Mouse (Mus musculus): ENCODE data around the gene Gm10382. TPM values are rescaled to one million over a fixed set of nuclear protein-coding genes. Genes with fewer than 3 reads are reported as not detected.

Gene Gm10382
- 0.28 and 0.29 TPM in 2 replicates for polyA plus RNA-seq (2012; rRNA removed)

DNA sequence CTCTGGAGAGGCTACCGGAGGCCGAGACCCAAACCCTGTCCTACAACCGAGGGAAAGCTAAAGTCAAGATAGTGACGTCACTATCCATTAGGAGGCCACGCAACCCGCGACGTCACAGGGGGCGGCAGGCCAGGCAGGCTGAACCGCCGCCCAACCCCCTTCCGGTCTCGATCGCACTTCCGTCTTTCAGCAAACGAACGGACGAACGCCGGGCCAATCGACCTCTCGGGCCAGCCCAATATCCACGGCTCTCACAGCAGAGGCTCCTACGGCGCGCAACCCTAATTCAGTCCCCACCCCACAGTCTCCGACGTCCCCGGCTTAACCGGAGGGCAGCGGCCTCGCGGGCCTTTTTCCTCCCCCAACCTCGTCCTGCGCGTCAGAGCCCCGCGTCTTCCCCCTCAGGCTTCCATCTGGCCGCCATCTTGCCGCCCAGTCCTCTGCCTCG lies at the start of gene Gm10382:
Gene Gm10382 (plus strand): TSS at position 192 of the 448 bp plus-strand sequence.

DNA sequence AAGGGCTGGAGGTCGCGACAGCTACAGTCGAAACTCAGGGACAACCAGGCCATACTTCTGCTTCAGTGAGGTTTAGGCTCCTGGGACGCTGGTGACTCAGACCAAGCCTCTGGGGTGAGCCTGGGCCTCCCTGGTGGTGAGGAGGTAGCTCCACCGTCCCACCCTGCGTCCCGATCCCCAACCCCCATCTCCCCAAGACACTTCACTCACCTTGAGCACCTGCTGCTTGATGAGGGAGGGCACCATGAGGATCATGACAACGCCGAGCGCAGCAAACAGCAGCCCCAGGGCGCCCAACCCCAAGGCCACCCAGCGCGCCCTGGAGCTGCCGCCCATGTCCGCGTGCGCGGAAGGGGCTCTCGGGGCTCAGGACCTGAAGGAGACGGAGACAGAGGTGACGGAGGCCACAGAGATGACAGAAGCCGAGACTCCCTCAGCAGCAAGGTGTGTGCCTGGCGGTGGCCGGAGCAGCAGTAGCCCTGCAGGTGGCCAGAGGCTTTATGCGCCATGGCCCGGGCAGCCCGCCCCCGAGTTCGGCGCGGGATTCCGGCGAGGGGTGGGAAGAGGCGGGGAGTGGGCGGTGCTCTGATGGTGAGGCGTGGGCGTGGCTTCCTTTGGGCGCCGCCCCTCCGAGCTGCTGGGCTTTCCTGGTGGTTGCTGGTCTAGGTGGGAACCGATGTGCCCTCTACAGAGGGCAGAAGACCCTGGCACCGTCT lies 48.4 kb upstream of the Gm10382 start, which contains the start of gene Scarb1:
Gene Scarb1 (minus strand): TSS at position 548 of the 716 bp plus-strand sequence.

DNA sequence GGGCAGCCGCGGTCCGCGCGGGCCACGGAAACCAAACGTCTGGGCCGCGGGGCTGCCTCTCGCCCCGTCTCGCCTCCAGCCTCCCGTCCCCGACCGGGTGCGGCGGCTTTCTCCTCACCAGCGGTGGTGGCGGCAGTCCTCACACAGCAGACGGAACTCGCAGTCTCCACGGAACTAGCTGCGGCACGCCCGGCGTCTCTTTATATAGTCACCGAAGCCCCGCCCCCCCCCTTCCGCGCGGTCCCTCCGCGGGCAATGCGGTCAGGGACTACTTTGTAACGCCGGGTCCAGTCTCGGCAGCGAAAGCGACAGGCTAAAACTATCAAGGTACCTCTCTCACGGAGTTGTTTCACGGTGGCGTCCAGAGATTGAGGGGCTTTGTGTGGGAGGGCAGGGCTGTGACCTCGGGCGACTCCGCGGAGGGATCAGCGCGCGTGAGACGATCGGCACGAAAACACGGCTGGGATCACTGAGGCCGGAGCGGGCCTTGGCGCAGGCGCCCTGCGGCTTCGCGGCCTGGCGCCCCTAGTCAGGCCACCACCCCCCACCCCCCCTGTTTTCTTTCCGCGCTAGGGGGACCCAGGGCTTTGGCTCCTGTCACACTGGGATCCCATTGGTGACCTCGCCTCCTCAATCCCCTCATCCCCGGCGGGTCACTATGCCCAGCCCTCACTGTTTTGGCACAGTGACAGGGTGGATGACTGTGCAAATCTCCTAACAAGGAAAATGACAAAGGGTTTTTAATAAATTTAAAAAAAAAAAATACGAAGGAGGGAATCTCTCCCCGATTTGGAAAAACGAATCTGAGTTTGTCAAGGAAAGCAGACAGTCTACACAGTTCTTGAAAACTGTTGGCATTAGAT lies 688 bp downstream of the Gm10382 start, which contains the start of gene Ubc:
Gene Ubc (minus strand): TSS at position 624 of the 863 bp plus-strand sequence.

DNA sequence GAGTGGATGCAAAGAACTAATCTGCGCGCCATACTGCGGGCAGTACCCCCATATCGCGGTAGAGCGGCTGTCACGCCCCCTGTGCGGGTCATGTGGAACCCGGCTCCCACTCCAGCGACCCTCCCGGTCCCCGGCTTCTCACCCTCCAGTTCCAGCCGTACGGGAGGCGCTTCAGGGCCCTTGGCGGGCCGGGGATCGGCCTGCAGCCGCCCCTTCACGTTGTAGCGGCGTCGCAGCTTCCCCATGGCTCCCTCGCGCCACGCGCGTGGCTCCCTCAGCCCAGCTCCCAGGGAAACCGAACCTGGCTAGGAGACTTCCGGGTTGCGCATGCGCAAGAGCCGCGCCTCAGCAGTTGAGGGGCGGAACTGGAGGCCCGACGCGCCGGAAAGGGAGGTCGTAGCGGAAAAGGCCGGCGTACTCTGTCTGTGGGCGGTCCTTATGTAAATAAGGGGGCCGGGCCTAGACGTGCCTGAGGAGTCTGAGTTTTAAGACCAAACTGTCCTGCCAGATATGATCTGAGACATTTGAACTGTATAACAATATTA lies 44.7 kb downstream of the Gm10382 start, which contains the start of gene Dhx37:
Gene Dhx37 (minus strand): TSS at position 329 of the 545 bp plus-strand sequence.

Other genes starting within 250 kb of the Gm10382 start
- gene Ncor2, start 210.1 kb upstream of the Gm10382 start, polyA plus RNA-seq (2012; rRNA removed): 46.7 and 60.3 TPM in 2 replicates
- 37.7 and 41.7 TPM in 2 replicates for gene Scarb1, start 48.2 kb upstream of the Gm10382 start, polyA plus RNA-seq (2012; rRNA removed)
- gene Ubc, start 880 bp downstream of the Gm10382 start, polyA plus RNA-seq (2012; rRNA removed): 708 and 739 TPM in 2 replicates
- gene Dhx37, start 44.8 kb downstream of the Gm10382 start, polyA plus RNA-seq (2012; rRNA removed): 21.9 and 28.2 TPM in 2 replicates
- gene Bri3bp, start 52.2 kb downstream of the Gm10382 start, polyA plus RNA-seq (2012; rRNA removed): 15.3 and 15.8 TPM in 2 replicates
- 58.1 and 62.2 TPM in 2 replicates for gene Aacs, start 86.5 kb downstream of the Gm10382 start, polyA plus RNA-seq (2012; rRNA removed)
- 4.9 and 5.4 TPM in 2 replicates for gene Tmem132b, start 142.5 kb downstream of the Gm10382 start, polyA plus RNA-seq (2012; rRNA removed)